Mouse (Mus musculus) testis, adult 2 months (tissue): ENCODE measurements around the gene Casq2. TPM values are rescaled to one million over a fixed set of nuclear protein-coding genes. Genes with fewer than 3 reads are reported as not detected.

ENCODE experiments used
- H3K27ac ChIP-seq: fragments of 200-500 bp; 2 replicates; pipeline ENCODE4 v1.5.1; 2012; ENCODE audit warnings: low read depth, low read length; ENCODE audit not compliant: control insufficient read depth, insufficient read depth
- H3K27me3 ChIP-seq: fragments of 200-500 bp; 2 replicates; pipeline ENCODE4 v1.6.1; 2012; ENCODE audit warnings: mild to moderate bottlenecking, low read length, moderate library complexity; ENCODE audit not compliant: control insufficient read depth, insufficient read depth
- H3K36me3 ChIP-seq: fragments of 200-500 bp; 2 replicates; pipeline ENCODE4 v1.6.1; 2012; ENCODE audit warnings: mild to moderate bottlenecking, low read length; ENCODE audit not compliant: control insufficient read depth, insufficient read depth
- H3K4me1 ChIP-seq: fragments of 200-500 bp; 2 replicates; pipeline ENCODE4 v1.6.1; 2012; ENCODE audit warnings: low read length; ENCODE audit not compliant: control insufficient read depth, insufficient read depth
- H3K4me3 ChIP-seq: fragments of 200-500 bp; 2 replicates; pipeline ENCODE4 v1.5.1; 2012; ENCODE audit warnings: low read depth, mild to moderate bottlenecking, low read length, moderate library complexity, mixed read lengths; ENCODE audit not compliant: control insufficient read depth
- CTCF ChIP-seq: fragments of 200-500 bp; IDR thresholded peaks from 2 replicates; pipeline ENCODE4 v1.5.1; 2012; ENCODE audit warnings: low read depth, mild to moderate bottlenecking, inconsistent platforms, low read length, moderate library complexity; ENCODE audit not compliant: control insufficient read depth, insufficient read depth, insufficient replicate concordance
- POLR2A ChIP-seq: fragments of 200-500 bp; IDR thresholded peaks from 2 replicates; pipeline ENCODE4 v1.6.1; 2012; ENCODE audit warnings: low read depth, mild to moderate bottlenecking, inconsistent platforms, low read length, moderate library complexity; ENCODE audit not compliant: control insufficient read depth
- polyA plus RNA-seq: library from polyadenylated mRNA; depleted of rRNA; stranded (reverse); fragments of >200 nt; gene quantifications from 2 replicates; pipeline ENCODE4 v1.2.3, GENCODE M21; 2012

The Casq2 gene
- polyA plus RNA-seq, 1 experiment = 2.5 TPM

GRCm38 (mm10) chr3:102099242-102099641 is 13.0 kb downstream of the Casq2 start:
- H3K27ac ChIP-seq = no peak overlapping the region
- no peaks in the 10 kb centered on the region for H3K36me3 ChIP-seq
- H3K4me1 ChIP-seq = no peaks in the 10 kb centered on the region
- no peaks in the 10 kb centered on the region for H3K27me3 ChIP-seq
- no peak for TF ChIP-seq CTCF
- no peak for TF ChIP-seq POLR2A
- H3K4me3 ChIP-seq = no peak overlapping the region

GRCm38 (mm10) chr3:102099793-102100192 is 13.6 kb downstream of the Casq2 start:
- H3K27ac ChIP-seq = no peak overlapping the region
- H3K4me3 ChIP-seq = no peak overlapping the region
- no peak for TF ChIP-seq CTCF
- no peak for TF ChIP-seq POLR2A
- no peaks in the 10 kb centered on the region for H3K4me1 ChIP-seq
- no peaks in the 10 kb centered on the region for H3K36me3 ChIP-seq
- no peaks in the 10 kb centered on the region for H3K27me3 ChIP-seq

- H3K4me3 ChIP-seq = no peak overlapping the region
- H3K4me1 ChIP-seq = no peaks in the 10 kb centered on the region
- no peak overlapping the region for H3K27ac ChIP-seq
- H3K27me3 ChIP-seq = no peaks in the 10 kb centered on the region
- no peaks in the 10 kb centered on the region for H3K36me3 ChIP-seq
- TF ChIP-seq CTCF = no peak
- no peak for TF ChIP-seq POLR2A
These were observed 15.2 kb downstream of the Casq2 start for GRCm38 (mm10) chr3:102101445-102101844.

- no peak overlapping the region for H3K27ac ChIP-seq
- H3K27me3 ChIP-seq = no peaks in the 10 kb centered on the region
- H3K4me3 ChIP-seq = no peak overlapping the region
- H3K4me1 ChIP-seq = no peaks in the 10 kb centered on the region
- H3K36me3 ChIP-seq = no peaks in the 10 kb centered on the region
- TF ChIP-seq CTCF = no peak
- TF ChIP-seq POLR2A = no peak
These were observed 17.8 kb downstream of the Casq2 start for GRCm38 (mm10) chr3:102103811-102104565.

- Histone ChIP-seq H3K4me1 (no peaks in the 10 kb centered on the region), H3K4me3 (no peak overlapping the region), H3K27me3 (no peaks in the 10 kb centered on the region), H3K27ac (no peak overlapping the region), H3K36me3 (no peaks in the 10 kb centered on the region)
- TF ChIP-seq POLR2A (no peak), CTCF (no peak)
These were observed 22.0 kb downstream of the Casq2 start for GRCm38 (mm10) chr3:102108201-102108600.

- Histone ChIP-seq H3K4me3 (no peak overlapping the region), H3K27ac (no peak overlapping the region), H3K4me1 (no peaks in the 10 kb centered on the region), H3K27me3 (no peaks in the 10 kb centered on the region), H3K36me3 (no peaks in the 10 kb centered on the region)
- TF ChIP-seq CTCF = no peak
- no peak for TF ChIP-seq POLR2A
These were observed 25.9 kb downstream of the Casq2 start for GRCm38 (mm10) chr3:102111979-102112599.

- Histone ChIP-seq H3K27ac (no peak overlapping the region), H3K36me3 (no peaks in the 10 kb centered on the region), H3K4me3 (no peak overlapping the region), H3K4me1 (no peaks in the 10 kb centered on the region), H3K27me3 (no peaks in the 10 kb centered on the region)
- TF ChIP-seq POLR2A (no peak), CTCF (no peak)
These were observed 34.7 kb downstream of the Casq2 start for GRCm38 (mm10) chr3:102120947-102121346.
